Mouse (Mus musculus): Measurements from ENCODE around the gene Synj2.
"Not testable (repeated sequence)": the region's sequence is repeated elsewhere in the genome, so short reads cannot be mapped to it uniquely, and the experiment has no call there.

Synj2 gene

DNA sequence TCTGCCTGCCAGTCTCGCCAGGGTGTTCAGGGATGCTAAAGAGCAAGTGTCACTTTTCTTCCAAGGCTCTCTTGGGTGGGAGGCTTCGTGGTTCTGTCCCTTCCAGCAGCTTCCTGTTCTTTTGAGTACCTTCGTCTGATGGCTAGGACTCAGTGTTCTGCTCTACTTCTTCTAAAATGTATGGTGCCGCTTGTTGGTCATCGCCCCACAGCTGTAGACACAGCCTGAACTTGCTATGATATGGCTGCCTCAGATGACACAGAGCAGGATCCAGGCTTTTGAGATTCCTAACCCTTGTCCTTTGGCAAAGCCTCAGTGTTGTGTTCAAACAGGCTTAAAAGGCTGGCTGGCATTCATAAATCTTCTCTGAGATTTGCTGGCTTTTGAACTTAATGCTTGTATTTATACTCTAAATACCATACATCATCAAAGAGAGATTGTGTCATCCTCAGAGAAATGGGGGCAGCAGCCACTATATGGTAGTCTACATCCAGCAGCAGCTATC is 58.0 kb downstream of the Synj2 start:
- DNase-seq (ENCODE audit: low read depth, low spot score): no peak

DNA sequence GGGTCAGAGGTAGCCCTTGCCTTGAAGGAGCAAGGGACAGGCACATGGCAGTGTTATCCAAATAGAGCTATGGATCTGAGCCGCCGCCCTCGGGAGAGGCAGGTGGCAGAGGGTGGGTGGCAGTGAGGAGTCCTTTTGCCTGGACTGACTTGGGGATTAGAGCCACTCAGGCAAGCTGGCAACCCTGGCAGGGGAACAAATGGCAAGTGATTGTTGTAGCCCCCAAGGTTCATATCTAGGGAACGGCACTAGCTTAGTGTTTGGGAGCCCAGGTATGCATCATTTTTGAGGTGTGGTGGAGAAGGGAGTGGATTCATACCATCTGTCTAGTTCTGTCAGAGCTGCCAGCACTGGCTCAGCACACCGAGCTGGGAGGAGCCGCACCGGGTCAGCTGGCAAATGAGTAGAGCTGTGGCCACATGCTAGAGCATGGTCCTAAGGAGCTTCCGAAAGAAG is 59.8 kb downstream of the Synj2 start:
- DNase-seq (ENCODE audit: low read depth, low spot score): no peak

DNA sequence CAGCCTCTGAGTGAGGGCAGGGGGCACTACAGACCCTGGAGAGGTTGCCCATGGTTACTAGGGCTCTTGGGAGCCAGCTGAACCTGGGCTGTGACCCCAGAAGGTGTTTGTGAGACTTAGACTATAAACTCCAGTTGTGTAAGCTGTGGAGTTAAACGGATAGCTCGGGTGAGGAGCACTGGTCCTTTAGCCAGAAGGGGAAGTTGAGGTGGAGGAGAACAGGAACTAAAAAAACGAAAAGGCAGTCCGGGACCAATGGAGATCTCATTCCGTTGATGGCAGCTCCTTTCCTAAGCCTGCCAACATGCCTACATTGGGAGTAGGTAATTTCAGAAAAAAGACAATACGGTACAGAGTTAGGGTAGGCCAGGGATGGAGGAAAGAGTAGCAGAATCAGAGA is 60.3 kb downstream of the Synj2 start:
- DNase-seq (ENCODE audit: low read depth, low spot score): no peak

DNA sequence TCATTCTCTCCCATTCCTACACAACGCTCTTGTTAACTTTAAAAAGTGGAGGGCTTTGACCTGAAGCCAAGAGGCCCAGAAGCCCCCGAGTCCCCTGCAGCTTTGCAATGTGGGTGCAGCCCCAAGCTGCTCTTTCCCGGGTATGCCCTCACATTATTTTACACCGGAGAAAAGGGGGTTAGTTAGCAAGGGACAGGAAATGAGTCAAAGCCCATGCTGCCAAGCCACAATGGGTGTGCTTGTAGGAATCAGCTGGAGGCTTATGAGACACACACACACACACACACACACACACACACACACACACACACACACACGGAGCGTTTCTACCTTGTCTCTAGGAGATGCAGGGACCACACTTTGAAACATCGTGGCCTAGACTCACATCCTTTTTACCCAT is 60.8 kb downstream of the Synj2 start:
- no peak for DNase-seq (ENCODE audit: low read depth, low spot score)

DNA sequence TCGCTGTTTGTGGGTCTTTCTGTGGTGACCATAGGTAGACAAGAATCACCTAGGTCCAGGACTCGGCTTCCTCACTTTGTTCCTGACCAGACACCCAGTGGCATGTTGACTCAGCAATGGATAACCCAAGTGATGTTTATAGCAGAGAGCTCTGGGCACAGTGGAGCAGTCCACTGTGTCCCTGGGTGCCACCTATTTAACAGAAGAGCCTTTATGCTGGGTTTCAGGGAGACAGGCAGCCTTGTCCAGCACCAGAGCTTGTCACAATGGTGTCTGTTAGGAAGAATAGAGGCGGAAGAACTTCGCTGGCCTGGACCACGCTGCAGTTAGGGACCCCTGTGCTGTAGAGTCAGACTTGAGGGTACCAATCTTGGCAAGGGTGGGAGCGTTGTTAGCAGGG is 61.5 kb downstream of the Synj2 start:
- no peak for DNase-seq (ENCODE audit: low read depth, low spot score)

DNA sequence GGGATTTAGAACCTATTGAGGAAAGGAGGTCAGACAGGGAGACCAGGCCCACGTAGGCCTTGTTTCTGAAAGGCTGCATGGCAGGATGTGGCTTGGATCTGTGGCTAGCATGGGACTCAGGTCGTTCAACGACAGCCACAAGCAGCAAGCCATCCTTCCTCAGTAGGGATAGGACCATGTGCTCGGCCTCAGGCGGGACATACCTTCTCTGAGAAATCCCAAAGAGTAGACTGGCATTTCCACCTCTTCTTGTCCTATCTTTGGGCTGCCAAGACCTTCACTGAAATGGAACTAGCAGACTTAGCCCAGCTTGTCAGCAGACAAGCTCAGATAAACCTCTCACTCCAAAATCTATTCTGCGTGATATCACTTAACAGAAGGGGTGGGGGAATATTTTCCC is 62.6 kb downstream of the Synj2 start:
- DNase-seq (ENCODE audit: low read depth, low spot score): no peak

DNA sequence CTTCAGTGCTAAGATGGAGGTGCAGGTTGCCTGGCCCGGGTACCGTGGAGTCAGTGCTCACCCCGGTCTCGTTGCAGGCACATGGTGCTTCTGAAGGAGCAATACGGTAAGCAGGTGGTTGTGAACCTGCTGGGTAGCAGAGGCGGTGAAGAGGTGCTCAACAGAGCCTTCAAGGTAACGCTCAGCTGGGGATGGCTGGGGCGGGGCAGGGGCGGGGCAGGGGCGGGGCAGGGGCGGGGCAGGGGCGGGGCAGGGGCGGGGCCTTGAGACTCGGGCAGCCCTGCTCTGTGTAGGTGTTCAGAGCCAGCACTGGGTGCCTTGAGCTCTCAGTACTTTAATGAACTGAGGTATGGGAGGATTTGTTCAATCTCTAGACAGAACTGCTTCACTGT is 64.2 kb downstream of the Synj2 start:
- no peak for DNase-seq (ENCODE audit: low read depth, low spot score)

DNA sequence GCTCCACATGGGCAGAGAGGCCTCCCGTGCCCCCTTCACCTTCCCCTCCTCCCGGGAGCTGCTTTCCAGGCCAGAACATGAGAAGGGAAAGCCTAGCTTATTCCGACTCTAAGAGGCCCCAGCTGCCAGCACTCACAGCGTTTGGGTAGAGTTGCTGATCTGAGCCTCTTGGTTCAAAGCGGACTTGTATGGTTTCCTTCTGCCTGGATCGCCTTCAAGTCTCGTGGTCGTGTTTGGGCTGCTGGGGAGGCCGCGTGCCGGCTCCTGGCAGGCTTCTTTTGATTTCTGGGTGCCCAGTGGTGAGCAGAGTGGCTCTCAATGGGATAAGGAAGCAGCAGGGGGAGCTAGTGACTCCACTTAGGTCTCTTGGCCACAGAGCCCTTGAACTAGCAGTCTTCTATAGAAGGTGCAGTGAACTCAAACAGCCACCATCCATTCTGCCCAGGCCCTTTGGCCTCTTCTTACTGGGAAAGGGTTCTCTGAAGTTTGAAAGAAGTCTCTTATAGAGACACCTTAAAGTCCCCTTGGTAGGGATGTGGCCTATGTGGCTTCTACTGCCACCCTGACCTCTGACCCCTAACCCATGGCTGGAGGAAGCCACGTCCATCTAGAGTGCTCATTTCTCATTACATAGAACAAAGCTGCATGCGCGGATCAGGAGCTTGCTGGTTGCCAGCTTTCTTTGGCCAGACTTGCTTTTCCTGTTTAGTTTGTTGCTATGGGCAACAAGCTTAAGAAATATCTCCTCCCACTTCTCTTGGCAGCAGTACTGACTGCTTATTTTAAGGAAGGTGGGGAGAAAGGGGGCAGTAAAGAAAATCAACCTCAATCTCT is 64.8 kb downstream of the Synj2 start:
- DNase-seq (ENCODE audit: low read depth, low spot score): no peak

DNA sequence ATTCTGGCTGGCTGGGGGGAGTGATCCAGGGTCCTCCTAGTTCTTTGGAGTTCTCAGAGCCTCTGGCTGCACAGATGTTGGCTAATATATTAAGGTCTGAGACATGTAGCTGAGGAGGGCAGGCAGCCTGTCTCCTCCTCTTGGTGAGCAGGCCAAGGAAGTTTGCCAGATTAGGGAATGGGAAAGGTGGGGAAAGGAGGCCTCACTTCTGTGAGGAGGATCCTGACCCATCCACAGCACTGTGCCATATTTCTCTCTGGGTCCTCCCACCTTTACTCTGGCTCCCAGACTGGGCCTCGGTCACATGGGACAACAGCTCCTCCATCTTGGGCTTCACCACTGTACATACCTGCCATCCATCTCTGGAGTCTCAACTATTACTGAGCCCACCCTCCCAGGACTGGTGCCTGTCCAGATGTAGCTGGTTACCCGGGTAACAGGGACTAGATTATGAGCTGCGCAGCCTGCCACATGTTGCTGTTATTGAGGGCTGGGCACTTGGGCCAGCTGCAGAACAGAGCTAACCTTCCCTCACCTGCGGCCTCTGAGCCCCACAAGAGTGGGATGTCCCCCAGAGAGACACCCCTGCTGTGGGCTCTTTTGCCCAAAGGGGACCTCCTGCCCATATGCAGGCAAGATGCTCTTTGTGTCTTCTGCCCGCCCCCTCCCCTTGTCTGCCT is 66.2 kb downstream of the Synj2 start:
- no peak for DNase-seq (ENCODE audit: low read depth, low spot score)

DNA sequence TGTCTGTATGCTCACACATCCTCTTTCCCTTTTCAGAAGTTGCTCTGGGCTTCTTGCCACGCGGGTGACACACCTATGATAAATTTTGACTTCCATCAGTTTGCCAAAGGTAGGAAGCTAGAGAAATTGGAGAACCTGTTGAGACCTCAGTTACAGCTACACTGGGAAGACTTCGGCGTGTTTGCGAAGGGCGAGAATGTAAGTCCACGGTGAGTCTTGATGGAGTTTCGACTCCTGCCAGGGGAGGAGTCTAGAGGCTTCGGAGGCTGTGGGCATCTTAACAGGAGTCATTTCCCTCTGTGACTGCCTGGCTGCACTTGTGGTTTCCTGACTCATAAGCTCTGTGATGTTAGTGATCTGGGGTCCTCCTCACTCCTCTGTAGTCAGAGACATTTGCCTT is 66.8 kb downstream of the Synj2 start:
- DNase-seq (ENCODE audit: low read depth, low spot score): no peak

DNA sequence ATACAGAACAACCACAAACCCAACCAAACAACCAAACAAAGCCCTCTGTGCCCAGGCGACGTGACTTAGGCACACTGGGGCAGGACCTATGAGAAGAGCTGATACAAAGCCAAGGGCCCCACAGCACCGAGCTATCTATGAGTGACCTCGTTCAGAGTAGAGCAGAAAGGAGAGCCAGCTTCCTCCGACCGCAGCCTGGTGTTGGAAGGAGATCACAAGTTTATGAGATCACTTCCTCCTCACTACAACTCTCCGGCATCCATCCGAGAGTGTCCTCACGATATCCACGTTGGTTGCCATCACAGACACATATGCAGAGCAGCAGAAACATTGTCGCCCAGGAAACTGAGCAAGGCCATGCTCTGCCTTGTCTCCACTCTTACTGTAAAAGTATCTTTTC is 67.5 kb downstream of the Synj2 start:
- no peak for DNase-seq (ENCODE audit: low read depth, low spot score)

DNA sequence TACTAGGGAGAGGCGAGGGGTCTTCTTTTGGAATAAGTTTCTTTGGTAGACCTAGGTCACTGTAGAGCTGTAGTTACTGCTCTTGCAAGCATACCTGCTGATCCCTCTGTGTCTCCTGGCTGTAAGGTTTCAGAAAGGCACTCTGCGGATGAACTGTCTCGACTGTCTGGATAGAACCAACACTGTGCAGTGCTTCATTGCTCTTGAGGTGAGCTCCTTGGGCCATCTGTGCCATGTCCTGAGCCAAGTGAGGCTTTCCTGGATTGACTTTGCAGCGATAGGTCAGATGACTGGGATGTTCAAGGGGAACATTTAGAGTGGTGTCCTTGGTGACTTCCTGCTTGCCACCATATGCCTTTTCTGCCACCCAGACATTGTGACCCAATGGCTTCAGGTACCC is 68.5 kb downstream of the Synj2 start:
- no peak for DNase-seq (ENCODE audit: low read depth, low spot score)

DNA sequence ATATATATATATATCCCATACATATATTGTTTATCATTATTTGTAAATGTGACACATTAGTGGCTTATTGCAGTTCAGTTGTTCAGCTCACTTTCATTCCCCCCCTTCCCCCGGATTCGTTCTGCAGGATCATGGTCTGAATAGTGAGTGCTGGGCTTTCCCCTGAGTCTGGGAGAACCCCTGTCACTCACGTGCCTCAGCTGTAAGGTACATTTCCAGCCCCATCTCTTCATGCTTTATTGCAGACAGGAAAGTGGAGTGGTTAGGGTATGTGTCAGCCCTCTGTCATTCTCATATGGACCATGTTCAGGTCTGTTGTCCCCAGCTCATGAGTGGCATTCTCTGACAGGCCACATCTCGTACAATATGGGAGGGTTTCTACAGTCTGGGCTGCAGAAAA is 72.0 kb downstream of the Synj2 start:
- no peak for DNase-seq (ENCODE audit: low read depth, low spot score)

DNA sequence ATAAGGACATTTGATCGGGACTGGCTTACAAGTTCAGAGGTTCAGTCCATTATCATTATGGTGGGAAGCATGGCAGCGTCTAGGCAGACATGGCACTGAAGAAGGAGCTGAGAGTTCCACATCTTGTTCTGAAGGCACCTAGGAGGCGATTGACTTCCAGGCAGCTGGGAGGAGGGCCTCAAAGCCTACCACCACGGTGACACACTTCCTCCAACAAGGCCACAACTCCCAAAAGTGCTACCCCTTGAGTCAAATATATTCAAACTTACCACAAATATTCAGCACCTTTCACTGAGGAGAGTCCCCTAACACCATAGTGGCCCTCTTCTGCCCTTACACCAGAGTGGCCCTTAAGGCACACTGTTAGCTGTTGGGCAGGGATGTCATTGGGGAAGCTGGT is 73.9 kb downstream of the Synj2 start:
- no peak for DNase-seq (ENCODE audit: low read depth, low spot score)

DNA sequence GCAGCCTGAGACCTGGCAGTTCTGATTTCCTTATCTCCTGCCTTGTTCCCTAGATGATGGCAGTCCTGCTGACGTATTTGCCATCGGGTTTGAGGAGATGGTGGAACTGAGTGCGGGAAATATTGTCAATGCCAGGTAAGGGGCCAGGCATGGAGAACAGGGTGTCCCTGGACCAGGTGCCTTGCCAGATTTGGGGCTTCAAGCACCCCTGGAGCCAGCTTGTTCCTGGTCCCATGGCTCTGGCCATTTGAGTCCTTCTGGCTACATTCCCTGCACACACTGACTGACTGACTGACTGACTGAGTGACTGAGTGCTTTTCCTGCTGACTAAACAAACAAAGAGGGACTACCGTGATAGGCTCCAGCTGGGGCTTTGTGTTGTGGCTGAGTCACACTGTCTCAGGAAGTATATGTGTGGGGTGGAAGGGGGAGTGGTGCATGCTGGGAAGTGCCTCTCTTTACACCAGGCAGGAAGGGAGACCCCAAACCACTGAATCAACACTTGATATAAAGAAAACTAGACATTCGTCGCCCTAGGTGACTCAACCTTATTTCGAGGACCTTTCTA is 75.2 kb downstream of the Synj2 start:
- no peak for DNase-seq (ENCODE audit: low read depth, low spot score)

DNA sequence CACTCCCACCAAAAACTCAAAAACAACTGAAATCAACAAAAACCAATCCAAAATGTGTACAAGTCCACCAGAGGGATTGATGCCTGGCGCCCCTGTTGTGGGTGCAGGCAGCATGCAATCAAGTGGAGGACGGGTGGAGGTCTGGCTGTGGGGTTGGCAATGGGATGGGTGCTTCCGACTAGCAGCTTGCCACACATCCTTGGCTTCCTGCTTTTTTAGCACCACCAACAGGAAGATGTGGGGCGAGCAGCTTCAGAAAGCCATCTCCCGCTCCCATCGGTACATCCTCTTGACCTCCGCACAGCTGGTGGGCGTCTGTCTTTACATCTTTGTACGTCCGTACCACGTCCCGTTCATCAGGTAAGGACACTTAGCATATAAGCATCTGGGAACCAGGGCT is 76.2 kb downstream of the Synj2 start:
- no peak for DNase-seq (ENCODE audit: low read depth, low spot score)

DNA sequence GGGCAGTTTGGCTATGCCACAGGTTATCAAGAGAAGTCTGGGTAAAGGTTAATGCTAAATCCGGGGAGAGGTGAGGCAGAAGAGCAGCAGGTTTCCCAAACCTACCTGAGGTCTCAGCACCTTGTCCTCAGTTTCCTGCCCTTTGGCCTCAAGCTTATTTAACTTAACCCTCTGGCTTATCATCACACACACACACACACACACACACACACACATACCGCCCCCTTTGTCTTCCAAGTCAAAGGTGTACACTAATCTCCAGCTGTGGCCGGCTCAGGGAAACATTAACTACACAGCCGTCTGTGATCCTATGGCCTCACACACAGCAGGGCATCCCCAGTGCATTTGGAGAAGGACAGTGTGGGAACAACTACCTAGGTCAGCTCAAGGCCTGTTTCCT is 77.3 kb downstream of the Synj2 start:
- no peak for DNase-seq (ENCODE audit: low read depth, low spot score)

DNA sequence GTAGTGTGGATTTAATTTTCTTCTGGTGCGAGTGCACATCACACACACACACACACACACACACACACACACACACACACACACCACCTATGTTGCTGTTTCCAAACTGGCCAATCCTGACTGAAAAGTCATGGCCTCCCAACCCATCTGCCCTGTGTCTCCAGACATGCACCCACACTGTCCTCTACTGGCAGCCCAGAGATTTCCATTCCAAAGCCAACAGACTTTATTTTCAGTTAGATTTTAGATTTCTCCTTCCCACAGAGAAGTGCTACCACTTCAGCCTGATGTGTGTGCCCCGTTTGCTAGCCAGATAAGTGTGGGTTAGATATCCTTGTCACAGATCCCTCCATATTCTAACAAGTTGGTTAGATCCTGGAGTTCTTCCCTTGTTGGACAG is 78.7 kb downstream of the Synj2 start:
- DNase-seq (ENCODE audit: low read depth, low spot score): no peak

DNA sequence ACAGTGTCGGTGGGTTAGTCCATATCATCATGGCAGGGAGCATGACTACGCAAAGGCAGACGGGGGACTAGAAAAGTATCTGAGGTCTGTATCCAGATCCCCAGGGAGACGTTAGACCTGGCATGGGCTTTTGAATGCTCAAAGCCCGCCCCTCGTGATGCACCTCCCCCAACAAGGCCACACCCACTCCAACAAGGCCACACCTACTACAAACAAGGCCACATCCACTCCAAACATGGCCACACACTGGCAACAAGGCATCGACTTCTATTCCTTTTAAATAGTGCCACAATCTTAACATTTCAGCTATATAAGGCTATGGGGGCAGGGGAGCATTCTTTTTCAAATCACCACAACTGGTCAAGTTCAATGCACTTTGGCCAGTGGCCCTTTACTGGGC is 79.6 kb downstream of the Synj2 start:
- no peak for DNase-seq (ENCODE audit: low read depth, low spot score)

DNA sequence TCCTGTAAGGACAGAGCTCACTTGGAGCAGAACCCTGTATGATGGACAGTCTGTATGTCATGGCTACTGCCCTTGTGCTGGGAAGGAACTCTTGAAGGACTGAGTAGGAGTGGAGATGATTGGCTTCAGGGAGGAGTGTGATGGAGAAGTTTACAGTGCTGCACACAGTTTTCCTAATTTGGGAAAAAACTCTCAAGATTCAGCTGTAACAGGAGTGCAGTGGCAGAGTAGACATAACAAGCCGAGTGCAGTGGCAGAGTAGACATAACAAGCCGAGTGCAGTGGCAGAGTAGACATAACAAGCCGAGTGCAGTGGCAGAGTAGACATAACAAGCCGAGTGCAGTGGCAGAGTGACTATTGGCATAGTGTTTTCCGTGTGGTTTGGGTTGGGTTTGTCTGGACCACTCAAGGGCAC is 80.3 kb downstream of the Synj2 start:
- not testable (repeated sequence) for DNase-seq (ENCODE audit: low read depth, low spot score)

DNA sequence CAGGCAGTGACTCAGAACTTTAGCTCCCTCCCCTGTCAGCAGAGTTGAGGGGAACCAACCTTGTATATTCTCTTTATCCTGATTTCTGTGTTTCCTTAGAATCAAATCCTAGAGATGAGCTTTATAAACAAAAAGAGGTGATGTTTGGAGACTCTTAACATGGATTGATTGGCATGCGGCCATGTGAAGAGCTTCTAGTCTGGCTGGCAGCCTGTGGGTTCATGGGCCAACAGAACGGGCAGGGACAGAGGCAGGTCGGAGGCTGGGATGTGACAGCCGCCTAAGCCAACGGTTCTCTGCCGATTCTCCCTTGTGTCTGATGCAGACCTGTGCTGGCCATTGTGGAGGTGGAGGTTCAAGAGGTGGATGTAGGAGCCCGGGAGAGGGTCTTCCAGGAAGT is 84.8 kb downstream of the Synj2 start:
- no peak for DNase-seq (ENCODE audit: low read depth, low spot score)

DNA sequence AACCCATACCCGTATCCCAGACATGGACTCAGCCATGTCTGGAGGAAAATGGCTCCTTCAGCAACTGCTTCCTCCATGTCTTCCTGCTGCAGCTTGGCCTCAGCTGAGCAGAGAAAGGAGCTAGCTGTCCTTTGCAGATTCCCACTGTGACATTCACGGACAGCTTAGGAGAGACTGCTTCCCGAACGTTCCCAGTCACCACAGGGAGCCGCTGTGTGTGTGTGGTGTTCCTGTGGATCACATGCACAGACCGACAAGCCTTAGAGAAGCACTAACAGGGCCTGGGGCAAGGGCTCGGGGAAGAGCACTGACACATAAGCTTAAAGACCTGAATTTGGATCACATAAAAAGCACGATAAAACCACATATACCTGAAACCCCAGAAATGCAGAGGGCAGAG is 94.6 kb downstream of the Synj2 start:
- DNase-seq (ENCODE audit: low read depth, low spot score): no peak

DNA sequence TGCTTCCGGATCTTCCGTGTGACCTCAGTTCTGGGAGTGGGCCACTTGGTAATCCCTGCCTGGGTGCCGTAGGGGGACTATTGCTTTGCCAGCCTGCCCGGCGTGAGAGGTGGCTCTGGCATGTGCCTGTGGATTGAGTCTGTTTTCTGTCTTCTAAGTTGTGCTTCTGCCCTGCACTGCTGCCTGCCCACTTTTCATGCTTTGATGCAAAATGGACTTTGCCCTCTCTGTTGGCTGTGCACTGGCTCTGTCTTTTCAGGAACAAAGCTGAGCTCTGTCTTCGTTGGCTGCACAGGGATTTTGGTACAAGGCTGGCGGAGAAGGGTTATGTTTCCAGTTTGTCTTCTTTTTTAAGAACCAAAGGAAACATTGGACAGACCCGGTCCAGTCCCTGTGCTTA is 95.4 kb downstream of the Synj2 start:
- DNase-seq (ENCODE audit: low read depth, low spot score): no peak
